Mouse (Mus musculus) cortical plate, adult 2 months (tissue): ENCODE measurements at regions not wholly inside any gene's neighbourhood (a gene's known extent, or its start where the extent isn't known, plus 50 kb on each side); places are given as distances from the start of the nearest gene placed in this dataset.

Experiments
- CTCF ChIP-seq: fragments of 200-500 bp; IDR thresholded peaks from 2 replicates; pipeline ENCODE4 v1.5.1; 2011; ENCODE audit warnings: mild to moderate bottlenecking, control low read depth, low read length; ENCODE audit not compliant: insufficient read depth; ENCODE audit errors: extremely low read depth
- POLR2A ChIP-seq: fragments of 200-500 bp; IDR thresholded peaks from 2 replicates; pipeline ENCODE4 v1.6.1; 2011; ENCODE audit warnings: mild to moderate bottlenecking, low read length, control low read depth; ENCODE audit not compliant: insufficient read depth; ENCODE audit errors: extremely low read depth

DNA sequence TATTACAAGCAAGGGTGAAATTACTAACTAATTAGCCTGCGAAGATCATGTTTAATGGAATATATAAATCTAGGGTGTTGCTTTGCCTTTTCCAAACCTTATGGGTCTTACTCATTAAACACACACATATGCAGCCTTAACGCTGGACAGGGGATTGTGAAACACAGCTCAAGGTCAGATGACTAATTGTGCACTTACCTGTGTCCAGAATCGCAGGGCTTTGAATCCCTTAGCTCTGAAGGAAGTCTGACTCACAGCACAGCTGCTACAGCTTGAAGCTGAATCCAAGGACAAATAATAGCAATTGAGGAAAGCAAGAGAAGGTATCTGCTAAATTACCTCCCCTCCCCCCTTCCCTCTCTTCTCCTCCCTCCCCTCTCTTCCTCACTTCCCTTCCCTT lies 173.1 kb upstream of the 1700066M21Rik start:
- TF ChIP-seq CTCF, result no peak
- no peak for TF ChIP-seq POLR2A
